Comparison of ENCODE assay signal across 9 mouse cellular contexts in genomic region chr3:54672557-54673529, GRCm38 (mm10). TPM values are rescaled to one million over a fixed set of nuclear protein-coding genes. Genes with fewer than 3 reads are reported as not detected.
DNase-seq lines count a peak whose midpoint lies in the region; ATAC-seq and TF ChIP-seq lines count a peak whose summit lies in the region.
"Had no signal": no experiment of that assay in that cellular context is flagged by ENCODE, and none has a peak within 500 bp of the region (broad histone marks: within the 10 kb centered on the region; RNA-seq: fewer than 3 reads in every experiment).

No protein-coding gene starts in this region.

- peaks cover 9% of the 10 kb centered on the region; the same call in 1 of the 2 replicates for H3K4me1 ChIP-seq in embryonic facial prominence, embryonic 14.5 days (ENCODE audit: control insufficient read depth, insufficient read depth, low read length)
- 0 out of 2 replicates have a peak, but pooled peaks cover 3% of the 10 kb centered on the region for H3K4me1 ChIP-seq in intestine, embryonic 16.5 days (ENCODE audit: control insufficient read depth, insufficient read depth, low read length)
- peaks cover 3% of the 10 kb centered on the region; the same call in 1 of the 2 replicates for H3K4me1 ChIP-seq in limb, embryonic 14.5 days (ENCODE audit: control insufficient read depth, insufficient read depth, low read length)

- ATAC-seq in embryonic facial prominence, embryonic 14.5 days (ENCODE audit: low read depth) = peak; percentile 56
- ATAC-seq in intestine, embryonic 16.5 days = peak; percentile 40; the same call in 1 of the 2 replicates
- no peak for ATAC-seq in limb, embryonic 14.5 days (ENCODE audit: low FRiP score, low read depth)

- WGBS in embryonic facial prominence, embryonic 14.5 days = 44% methylated on average over 13 of the region's 13 CpGs
- 39% methylated on average over 13 of the region's 13 CpGs for WGBS in intestine, embryonic 16.5 days
- WGBS in limb, embryonic 14.5 days = 54% methylated on average over 13 of the region's 13 CpGs

- peak; percentile 45 for DNase-seq in kidney, adult 9 months
- DNase-seq in kidney, adult 11 months = no peak
- peak; percentile 39 for DNase-seq in Muller cell, postnatal 12 days (ENCODE audit: inconsistent ontology term)
- DNase-seq in embryonic facial prominence, embryonic 14.5 days (ENCODE audit: low spot score) = peak; percentile 90
- DNase-seq in limb, embryonic 14.5 days (ENCODE audit: low spot score) = peak; percentile 89
- DNase-seq in right cerebral cortex, postnatal 4 days = peak; percentile 55
- DNase-seq in cerebellum, adult 11 months = no peak

- H3K4me2 ChIP-seq in embryonic facial prominence, embryonic 14.5 days (ENCODE audit: low read depth, low read length) = no peak overlapping the region
- no peak overlapping the region for H3K4me2 ChIP-seq in intestine, embryonic 16.5 days (ENCODE audit: low read depth, low read length)
- H3K4me2 ChIP-seq in limb, embryonic 14.5 days (replicated peaks; ENCODE audit: low read depth, low read length, severe bottlenecking) = no peak overlapping the region

- H3K36me3 ChIP-seq in embryonic facial prominence, embryonic 14.5 days (ENCODE audit: control insufficient read depth, insufficient read depth, low read length) = no peaks in the 10 kb centered on the region
- H3K36me3 ChIP-seq in intestine, embryonic 16.5 days (ENCODE audit: control insufficient read depth, insufficient read depth, low read length) = no peaks in the 10 kb centered on the region
- no peaks in the 10 kb centered on the region for H3K36me3 ChIP-seq in limb, embryonic 14.5 days (ENCODE audit: control insufficient read depth, insufficient read depth, low read length)

- TF ChIP-seq POLR2A in limb, embryonic 14.5 days (IDR thresholded peaks at IDR 0.05; ENCODE audit: borderline replicate concordance, extremely low read depth, insufficient read depth, insufficient read length) = no peak

- no peaks in the 10 kb centered on the region for H3K27me3 ChIP-seq in embryonic facial prominence, embryonic 14.5 days (replicated peaks; ENCODE audit: control insufficient read depth, insufficient read depth, low read length)
- no peaks in the 10 kb centered on the region for H3K27me3 ChIP-seq in intestine, embryonic 16.5 days (replicated peaks; ENCODE audit: control insufficient read depth, insufficient read depth, low read length)
- H3K27me3 ChIP-seq in limb, embryonic 14.5 days (ENCODE audit: control insufficient read depth, insufficient read depth, low read length) = no peaks in the 10 kb centered on the region

- no peak overlapping the region for H3K9ac ChIP-seq in embryonic facial prominence, embryonic 14.5 days (ENCODE audit: low read depth, low read length)
- no peak overlapping the region for H3K9ac ChIP-seq in intestine, embryonic 16.5 days (ENCODE audit: low read depth, low read length)
- no peak overlapping the region for H3K9ac ChIP-seq in limb, embryonic 14.5 days (ENCODE audit: low read depth, low read length, severe bottlenecking)

- H3K4me3 ChIP-seq in embryonic facial prominence, embryonic 14.5 days (ENCODE audit: low read depth, low read length) = no peak overlapping the region
- no peak overlapping the region for H3K4me3 ChIP-seq in intestine, embryonic 16.5 days (ENCODE audit: low read length)
- no peak overlapping the region for H3K4me3 ChIP-seq in limb, embryonic 14.5 days (replicated peaks; ENCODE audit: low read length)

- H3K9me3 ChIP-seq in embryonic facial prominence, embryonic 14.5 days (ENCODE audit: control insufficient read depth, low read length) = no peaks in the 10 kb centered on the region
- H3K9me3 ChIP-seq in intestine, embryonic 16.5 days (ENCODE audit: control insufficient read depth, low read length) = no peaks in the 10 kb centered on the region
- H3K9me3 ChIP-seq in limb, embryonic 14.5 days (ENCODE audit: control insufficient read depth, low read length) = no peaks in the 10 kb centered on the region

- peak overlapping the region; percentile 42; the same call in 1 of the 2 replicates for H3K27ac ChIP-seq in embryonic facial prominence, embryonic 14.5 days (replicated peaks; ENCODE audit: low read depth, low read length)
- peak overlapping the region; percentile 8; the same call in 1 of the 2 replicates for H3K27ac ChIP-seq in intestine, embryonic 16.5 days (ENCODE audit: low read length)
- no peak overlapping the region for H3K27ac ChIP-seq in limb, embryonic 14.5 days (replicated peaks; ENCODE audit: low read depth, low read length)

RNA-seq across cellular contexts. Expression of gene Supt20, which starts 19.8 kb away (rescaled TPM):
- polyA plus RNA-seq in embryonic facial prominence, embryonic 14.5 days (2014; fragmentation: Nextera tagmentation; extraction: Ambion mirVana) = 91.3 and 101 TPM in 2 replicates
- 72.9 and 77.8 TPM in 2 replicates for polyA plus RNA-seq in intestine, embryonic 16.5 days (2015; fragmentation: Nextera tagmentation; extraction: Ambion mirVana)
- 146 and 155 TPM in 2 replicates for polyA plus RNA-seq in limb, embryonic 14.5 days (2012; rRNA removed)
- polyA plus RNA-seq in limb, embryonic 14.5 days (2014; fragmentation: Nextera tagmentation; extraction: Ambion mirVana) = 110 and 116 TPM in 2 replicates

RNA-seq across cellular contexts. Expression of gene Gm21958, which starts 41.3 kb away (rescaled TPM):
- polyA plus RNA-seq in embryonic facial prominence, embryonic 14.5 days (2014; fragmentation: Nextera tagmentation; extraction: Ambion mirVana) = 0.57 TPM in 1 of 2 replicates, not detected in the other
- polyA plus RNA-seq in intestine, embryonic 16.5 days (2015; fragmentation: Nextera tagmentation; extraction: Ambion mirVana) = 0.53 TPM in 1 of 2 replicates, not detected in the other
- polyA plus RNA-seq in limb, embryonic 14.5 days (2012; rRNA removed) = not detected in 2 replicates
- polyA plus RNA-seq in limb, embryonic 14.5 days (2014; fragmentation: Nextera tagmentation; extraction: Ambion mirVana) = 1.9 TPM in 1 of 2 replicates, not detected in the other
- polyA plus RNA-seq: large intestine, adult 2 months had no signal

Comparison
In these comparisons a context has a peak if more than half of its experiments do, and no peak if none do; other contexts are left out.
1. DNase-seq: peak in kidney, adult 9 months (single experiment), Muller cell, postnatal 12 days (single experiment), embryonic facial prominence, embryonic 14.5 days (single experiment), limb, embryonic 14.5 days (single experiment) and right cerebral cortex, postnatal 4 days (single experiment); none in kidney, adult 11 months (single experiment) and cerebellum, adult 11 months (single experiment).